Mouse (Mus musculus) CH12.LX (cell line): ENCODE measurements around the gene Cdc25a.

Experiments
- CTCF ChIP-seq, 2 experiments: IDR thresholded peaks in 1 of 2; conservative IDR thresholded peaks in 1 of 2; 2 replicates each; pipeline ENCODE4 v1.5.1; 2011 to 2012; ENCODE audit warnings: low read depth in 2 of 2, low read length in 2 of 2, improper control_type of control experiment in 1 of 2, inconsistent platforms in 1 of 2, mild to moderate bottlenecking in 1 of 2, moderate library complexity in 1 of 2
- EP300 ChIP-seq: IDR thresholded peaks from 2 replicates; pipeline ENCODE4 v1.6.1; 2011; ENCODE audit warnings: low read length, improper control_type of control experiment
- GABPA ChIP-seq: IDR thresholded peaks from 2 replicates; pipeline ENCODE4 v1.6.1; 2012; ENCODE audit warnings: low read depth, low read length, improper control_type of control experiment, inconsistent platforms; ENCODE audit not compliant: insufficient replicate concordance
- NELFE ChIP-seq: IDR thresholded peaks from 2 replicates; pipeline ENCODE4 v1.6.1; 2011; ENCODE audit warnings: low read depth, low read length, improper control_type of control experiment
- NRF1 ChIP-seq: IDR thresholded peaks from 2 replicates; pipeline ENCODE4 v1.6.1; 2014; ENCODE audit warnings: low read depth, mild to moderate bottlenecking, inconsistent platforms, low read length, improper control_type of control experiment, moderate library complexity
- PAX5 ChIP-seq: IDR thresholded peaks from 2 replicates; pipeline ENCODE4 v1.6.1; 2012; ENCODE audit warnings: low read length, inconsistent platforms, mixed read lengths
- TCF12 ChIP-seq: IDR thresholded peaks from 2 replicates; pipeline ENCODE4 v1.6.1; 2014; ENCODE audit warnings: low read depth, mild to moderate bottlenecking, inconsistent platforms, low read length, improper control_type of control experiment
- USF2 ChIP-seq: conservative IDR thresholded peaks from 2 replicates; pipeline ENCODE4 v1.6.1; 2011; ENCODE audit warnings: low read depth, low read length, improper control_type of control experiment

DNA sequence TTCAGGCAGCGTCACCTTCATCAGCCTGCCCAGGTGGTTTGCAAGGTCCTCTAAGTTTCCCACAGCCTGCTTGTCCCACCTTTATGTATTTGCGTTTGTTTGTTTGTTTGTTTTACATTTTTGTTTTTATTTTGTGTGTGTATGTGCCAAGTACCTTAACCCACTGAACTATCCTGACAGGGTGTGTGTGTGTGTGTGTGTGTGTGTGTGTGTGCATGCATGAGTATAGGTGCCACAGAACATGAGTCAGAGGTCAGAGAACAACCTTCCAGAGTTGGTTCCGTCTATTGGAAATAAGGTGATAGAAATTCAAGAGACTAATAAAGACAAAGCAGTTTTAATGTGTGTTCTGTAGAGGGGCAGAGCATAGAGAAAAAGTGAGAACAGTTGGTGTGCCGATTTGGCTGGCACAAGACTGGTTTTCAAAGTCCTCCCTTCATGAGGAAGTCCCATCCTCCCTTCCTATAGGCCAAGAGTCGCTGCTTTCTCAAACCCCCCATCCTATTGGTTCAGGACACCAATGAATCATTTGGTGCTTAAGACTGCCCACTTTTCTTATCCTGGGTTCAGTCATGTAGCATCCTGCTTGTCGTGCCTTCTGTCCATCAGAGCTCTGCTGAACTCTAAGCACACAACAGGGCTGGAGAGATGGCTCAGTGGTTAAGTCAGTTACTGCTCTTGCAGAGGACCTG lies 32.5 kb downstream of the Cdc25a start:
- TF ChIP-seq PAX5: no peak
- TF ChIP-seq EP300: no peak
- no peak for TF ChIP-seq CTCF (conservative IDR thresholded peaks at IDR 0.05 in 1 of 2, IDR thresholded peaks at IDR 0.05 in 1 of 2; ENCODE audit: low read depth in 2 of 2, low read length in 2 of 2)
- no peak for TF ChIP-seq GABPA
- TF ChIP-seq USF2: no peak
- TF ChIP-seq TCF12: no peak
- TF ChIP-seq NRF1: no peak
- 0 out of 2 replicates have a peak, but pooled peaks have one; percentile 35 for TF ChIP-seq NELFE
